Mouse (Mus musculus): ENCODE measurements around the gene Ssbp2.

Ssbp2 gene

GRCm38 (mm10) chr13:91719487-91719886 is 259.4 kb downstream of the Ssbp2 start:
- in situ Hi-C loops (cut with MboI; ENCODE audit: low sequenced_read_pairs) = no loop called here

DNA sequence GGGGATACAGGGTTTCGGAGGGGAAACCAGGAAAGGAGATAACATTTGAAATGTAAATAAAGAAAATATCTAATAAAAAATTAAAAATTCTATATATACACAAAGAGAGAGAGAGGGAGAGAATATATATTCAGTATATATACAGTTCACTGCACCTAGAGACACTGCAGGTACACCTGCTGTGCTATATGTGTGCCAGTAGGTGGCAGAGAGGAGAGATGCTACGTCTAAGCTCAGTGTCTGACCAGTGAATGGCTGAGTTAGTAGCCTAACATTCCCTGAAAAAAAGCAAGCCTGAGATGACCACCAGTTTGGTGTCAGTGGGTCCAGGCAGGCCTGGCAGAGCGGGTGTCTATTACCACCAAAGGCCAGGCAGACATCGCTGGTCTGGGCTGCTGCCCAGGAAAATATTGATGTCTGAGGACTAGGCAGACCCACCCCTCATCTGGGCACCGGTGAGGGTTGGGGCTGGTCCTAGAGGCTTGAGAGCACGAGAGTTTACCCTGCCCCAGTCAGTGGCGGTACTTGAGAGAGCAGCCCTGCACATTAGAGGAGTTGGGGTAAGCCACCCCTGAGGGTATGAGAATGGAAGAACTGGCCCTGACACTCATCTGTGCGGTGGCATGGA is 263.1 kb downstream of the Ssbp2 start:
- in situ Hi-C loops (cut with MboI; ENCODE audit: low sequenced_read_pairs) = no loop called here

- in situ Hi-C loops (cut with MboI; ENCODE audit: low sequenced_read_pairs) = no loop called here
Observed at GRCm38 (mm10) chr13:91723736-91724119, 263.6 kb downstream of the Ssbp2 start.

GRCm38 (mm10) chr13:91724211-91724610 is 264.1 kb downstream of the Ssbp2 start:
- in situ Hi-C loops (cut with MboI; ENCODE audit: low sequenced_read_pairs) = no loop called here

DNA sequence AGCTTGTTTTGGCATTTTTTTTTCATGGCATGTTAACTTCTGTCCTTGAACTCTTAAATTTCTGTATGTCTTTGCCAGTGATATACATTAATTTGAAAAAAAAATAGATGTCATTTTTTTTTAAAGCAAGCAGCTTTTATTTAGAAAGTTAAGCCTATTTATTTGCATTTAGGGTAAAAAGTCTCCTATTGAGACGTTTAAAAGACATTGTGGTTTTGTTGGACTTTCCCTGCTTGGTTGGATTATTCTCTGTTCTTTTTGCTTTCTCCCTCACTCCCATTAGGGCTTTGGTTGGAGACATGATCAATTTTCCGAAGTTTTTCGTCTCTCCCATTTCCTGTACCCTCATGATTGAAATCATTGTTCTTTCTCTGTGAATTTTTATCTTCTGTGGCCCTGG is 265.0 kb downstream of the Ssbp2 start:
- in situ Hi-C loops (cut with MboI; ENCODE audit: low sequenced_read_pairs) = no loop called here

DNA sequence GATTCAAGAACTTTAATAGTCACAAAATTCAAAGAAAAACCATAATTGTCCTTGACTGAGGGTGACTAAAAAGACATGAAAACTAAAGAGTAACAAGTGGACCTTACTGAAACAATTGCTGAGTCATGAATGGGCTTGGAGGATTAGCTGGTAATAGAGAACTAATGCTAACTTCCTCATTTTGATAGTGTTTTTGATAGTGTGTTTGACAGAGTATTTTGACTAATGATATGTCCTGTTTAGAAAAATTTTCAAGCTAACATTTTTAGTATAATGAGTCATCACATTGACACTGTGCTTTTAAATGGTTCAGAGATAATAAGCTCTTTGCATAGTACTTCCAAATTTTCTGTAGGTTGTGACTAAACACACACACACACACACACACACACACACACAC is 267.8 kb downstream of the Ssbp2 start:
- in situ Hi-C loops (cut with MboI; ENCODE audit: low sequenced_read_pairs) = no loop called here

DNA sequence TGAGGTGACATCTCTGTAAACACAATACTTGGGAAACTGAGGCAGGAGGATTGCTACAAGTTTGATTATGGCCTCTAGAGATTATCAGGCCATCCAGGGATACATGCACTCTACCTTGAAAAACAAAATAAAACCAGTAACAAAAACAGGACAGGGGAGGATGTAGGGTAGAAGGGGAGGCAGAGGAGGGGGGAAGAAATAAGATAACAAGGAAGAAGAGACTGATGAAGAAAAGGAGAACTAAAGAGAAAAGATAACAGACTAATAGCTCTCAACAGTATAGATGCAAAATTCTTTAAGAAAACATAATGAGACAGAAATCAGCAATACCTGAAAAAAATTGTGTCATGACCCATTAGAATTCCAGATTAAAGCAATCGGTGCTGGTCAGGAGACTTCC is 277.1 kb downstream of the Ssbp2 start:
- in situ Hi-C loops (cut with MboI; ENCODE audit: low sequenced_read_pairs) = no loop called here

DNA sequence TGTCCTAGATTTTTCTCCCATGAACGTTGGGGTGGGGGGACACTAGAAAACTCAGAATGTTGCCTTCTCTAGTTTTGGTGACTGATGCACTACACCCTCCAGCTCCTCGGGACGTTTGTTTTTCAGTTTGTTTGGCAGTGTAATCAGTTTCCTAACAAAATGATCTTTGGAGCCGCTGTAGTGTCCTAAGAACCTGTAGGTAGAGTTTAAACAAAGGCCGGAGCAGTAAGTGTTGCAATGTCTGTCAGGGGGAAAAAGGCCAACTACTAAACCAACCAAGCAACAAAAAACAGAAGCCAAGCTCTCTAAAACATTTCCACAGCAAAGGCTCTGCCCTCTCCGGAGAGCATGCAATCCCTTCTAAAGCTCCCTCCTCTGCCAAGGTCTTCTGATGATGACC is 280.8 kb downstream of the Ssbp2 start:
- in situ Hi-C loops (cut with MboI; ENCODE audit: low sequenced_read_pairs) = no loop called here

DNA sequence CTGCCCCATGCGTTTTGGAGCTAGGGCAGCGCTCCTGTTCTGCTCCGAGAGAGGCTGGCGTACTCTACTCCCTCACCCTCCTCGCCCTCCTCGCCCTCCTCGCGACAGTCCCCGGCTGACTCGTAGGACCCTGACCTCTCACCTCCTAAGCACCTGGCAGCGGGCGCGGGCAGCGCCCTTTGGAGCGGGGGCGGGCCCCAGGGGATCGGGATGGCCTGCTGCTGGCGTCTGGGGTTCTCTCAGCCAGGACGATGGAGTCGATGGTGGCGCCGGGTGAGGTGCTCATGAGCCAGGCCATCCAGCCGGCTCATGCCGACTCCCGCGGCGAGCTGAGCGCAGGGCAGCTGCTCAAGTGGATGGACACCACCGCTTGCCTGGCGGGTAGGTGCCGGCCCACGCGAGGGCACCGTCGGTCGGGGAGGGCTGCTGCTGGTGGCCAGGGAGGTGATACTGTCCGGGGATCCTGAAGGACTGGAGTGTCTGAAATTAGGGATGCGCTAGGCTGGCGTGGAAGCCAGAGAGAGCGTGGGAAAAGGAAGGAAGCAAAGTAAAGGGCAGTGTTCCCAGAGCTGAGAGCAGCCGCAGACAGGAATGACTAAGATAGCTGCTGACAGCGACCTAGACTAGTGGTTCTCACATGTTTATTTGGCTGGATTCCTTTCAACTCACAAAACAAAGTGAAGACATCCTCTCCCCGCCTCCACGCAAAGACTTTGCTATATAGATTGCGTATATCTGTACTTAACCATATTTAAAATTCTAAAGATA is 281.4 kb downstream of the Ssbp2 start, which contains the start of gene Acot12:
Acot12 (plus strand) TSS at position 233 of the 768 bp plus-strand sequence.
- in situ Hi-C loops (cut with MboI; ENCODE audit: low sequenced_read_pairs) = no loop called here

DNA sequence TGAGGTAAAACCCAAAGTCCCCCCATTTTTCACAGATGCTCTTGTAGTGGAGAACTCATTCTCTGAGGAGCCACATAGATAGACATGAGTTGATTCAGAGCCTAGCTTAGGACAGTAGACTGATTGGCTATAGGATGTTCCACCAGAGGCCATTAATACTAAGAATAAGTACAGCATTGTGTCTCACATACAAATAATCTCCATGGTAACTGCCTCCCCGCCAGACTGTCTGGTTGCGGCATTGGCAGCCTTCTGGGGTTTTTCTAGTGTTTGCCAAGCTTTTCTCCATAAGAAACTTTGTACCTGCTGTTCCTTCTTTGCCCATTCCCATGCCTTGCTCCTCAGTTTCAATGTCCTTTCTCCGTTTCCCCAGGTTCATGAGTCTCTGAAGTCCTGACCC is 283.1 kb downstream of the Ssbp2 start:
- in situ Hi-C loops (cut with MboI; ENCODE audit: low sequenced_read_pairs) = no loop called here

GRCm38 (mm10) chr13:91746470-91746869 is 286.4 kb downstream of the Ssbp2 start:
- in situ Hi-C loops (cut with MboI; ENCODE audit: low sequenced_read_pairs) = no loop called here

GRCm38 (mm10) chr13:91748401-91748800 is 288.3 kb downstream of the Ssbp2 start:
- in situ Hi-C loops (cut with MboI; ENCODE audit: low sequenced_read_pairs) = no loop called here

DNA sequence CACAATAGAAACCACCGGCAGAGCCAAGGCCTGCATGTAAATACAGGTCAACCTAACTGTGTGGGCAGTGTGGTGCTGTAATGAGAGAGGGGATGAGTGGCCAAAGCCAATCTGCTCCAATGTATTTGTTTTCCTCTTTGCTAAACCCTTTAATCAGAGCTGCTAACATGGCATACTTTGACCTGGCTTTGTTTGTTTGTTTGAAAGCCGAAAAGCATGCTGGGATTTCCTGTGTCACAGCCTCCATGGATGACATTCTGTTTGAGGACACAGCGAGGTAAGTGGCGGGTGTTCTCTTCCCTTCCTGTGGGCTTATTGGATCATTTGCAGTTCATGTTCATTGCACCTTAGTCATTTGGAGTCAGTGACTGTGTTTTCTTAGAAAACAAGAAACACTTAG is 289.9 kb downstream of the Ssbp2 start:
- in situ Hi-C loops (cut with MboI; ENCODE audit: low sequenced_read_pairs) = no loop called here

Data from CH12F3 (cell line).